Mouse (Mus musculus) kidney, adult 2 months (tissue): ENCODE measurements around the gene Sh3bp4. TPM values are rescaled to one million over a fixed set of nuclear protein-coding genes. Genes with fewer than 3 reads are reported as not detected.
A peak's percentile ranks its signal among the peaks of the same experiment; 100 is the strongest.

Experiments used
- DNase-seq: peaks from one replicate; pipeline ENCODE4 v3.0.0; 2021
- H3K27ac ChIP-seq: fragments of 200-500 bp; 2 replicates; pipeline ENCODE4 v1.5.1; 2012; ENCODE audit warnings: low read depth, low read length, control low read depth, inconsistent platforms; ENCODE audit not compliant: insufficient read depth
- H3K27me3 ChIP-seq: fragments of 200-500 bp; replicated peaks from 2 replicates; pipeline ENCODE4 v1.6.1; 2012; ENCODE audit warnings: mild to moderate bottlenecking, moderate library complexity, low read length, inconsistent platforms; ENCODE audit not compliant: control insufficient read depth, insufficient read depth
- H3K36me3 ChIP-seq: fragments of 200-500 bp; 2 replicates; pipeline ENCODE4 v1.6.1; 2012; ENCODE audit warnings: mild to moderate bottlenecking, moderate library complexity, low read length, inconsistent platforms; ENCODE audit not compliant: control insufficient read depth, insufficient read depth
- H3K4me1 ChIP-seq: fragments of 200-500 bp; 2 replicates; pipeline ENCODE4 v1.6.1; 2011; ENCODE audit warnings: low read length; ENCODE audit not compliant: control insufficient read depth, insufficient read depth
- H3K4me3 ChIP-seq: fragments of 200-500 bp; 2 replicates; pipeline ENCODE4 v1.5.1; 2011; ENCODE audit warnings: mild to moderate bottlenecking, low read depth, low read length, control low read depth; ENCODE audit not compliant: insufficient read depth
- CTCF ChIP-seq: fragments of 200-500 bp; conservative IDR thresholded peaks from 2 replicates; pipeline ENCODE4 v1.5.1; 2011; ENCODE audit warnings: low read depth, mild to moderate bottlenecking, control low read depth, low read length, moderate library complexity, mixed read lengths; ENCODE audit not compliant: insufficient read depth, insufficient read length
- POLR2A ChIP-seq: fragments of 200-500 bp; IDR thresholded peaks from one replicate; pipeline ENCODE4 v1.6.1; 2011; ENCODE audit warnings: low read depth, low read length, control low read depth
- WGBS: fragments of 180-500 bp; shearing (Covaris S2); methylation state at CpG from one replicate; pipeline ENCODE4 v1.1.7; 2018; 5-methylcytosine and 5-hydroxymethylcytosine counted together
- polyA plus RNA-seq: library from polyadenylated mRNA; depleted of rRNA; stranded (reverse); fragments of >200 nt; gene quantifications from 2 replicates; pipeline ENCODE4 v1.2.3, GENCODE M21; 2012

The Sh3bp4 gene
- polyA plus RNA-seq, 1 experiment = 14.8 TPM

- Histone ChIP-seq H3K27ac (no peak overlapping the region), H3K4me3 (no peak overlapping the region), H3K36me3 (no peaks in the 10 kb centered on the region), H3K4me1 (peaks cover 32% of the 10 kb centered on the region), H3K27me3 (no peaks in the 10 kb centered on the region)
- 65% methylated on average over 6 of the region's 6 CpGs for WGBS
- no peak for DNase-seq
- no peak for TF ChIP-seq POLR2A
- TF ChIP-seq CTCF = no peak
Observed at GRCm38 (mm10) chr1:89110767-89111534, 40.7 kb downstream of the Sh3bp4 start.

- Histone ChIP-seq H3K4me1 (peaks cover 30% of the 10 kb centered on the region), H3K27me3 (no peaks in the 10 kb centered on the region), H3K36me3 (no peaks in the 10 kb centered on the region), H3K27ac (peak overlapping the region; percentile 64; the same call in 1 of the 2 replicates), H3K4me3 (no peak overlapping the region)
- TF ChIP-seq CTCF (no peak), POLR2A (no peak)
- DNase-seq = peak; percentile 52
- WGBS = 32% methylated on average over 1 of the region's 1 CpGs
Observed at GRCm38 (mm10) chr1:89112544-89112943, 42.3 kb downstream of the Sh3bp4 start.

- H3K27ac ChIP-seq = peak overlapping the region; percentile 64
- DNase-seq = no peak
- H3K4me1 ChIP-seq = peaks cover 28% of the 10 kb centered on the region
- no peaks in the 10 kb centered on the region for H3K27me3 ChIP-seq
- no peak overlapping the region for H3K4me3 ChIP-seq
- 61% methylated on average over 3 of the region's 3 CpGs for WGBS
- no peaks in the 10 kb centered on the region for H3K36me3 ChIP-seq
- TF ChIP-seq CTCF (no peak), POLR2A (no peak)
Observed at GRCm38 (mm10) chr1:89113731-89114130, 43.5 kb downstream of the Sh3bp4 start.

- TF ChIP-seq POLR2A (no peak), CTCF (no peak)
- no peak for DNase-seq
- Histone ChIP-seq H3K36me3 (no peaks in the 10 kb centered on the region), H3K4me1 (peaks cover 29% of the 10 kb centered on the region), H3K4me3 (no peak overlapping the region), H3K27ac (no peak overlapping the region), H3K27me3 (no peaks in the 10 kb centered on the region)
- WGBS = 75% methylated on average over 5 of the region's 5 CpGs
Observed at GRCm38 (mm10) chr1:89117062-89117461, 46.8 kb downstream of the Sh3bp4 start.

- no peak for DNase-seq
- Histone ChIP-seq H3K4me3 (no peak overlapping the region), H3K27ac (0 out of 2 replicates have a peak overlapping the region, but pooled peaks have one; percentile 5), H3K36me3 (no peaks in the 10 kb centered on the region), H3K27me3 (no peaks in the 10 kb centered on the region), H3K4me1 (peaks cover 22% of the 10 kb centered on the region)
- TF ChIP-seq POLR2A (no peak), CTCF (no peak)
- WGBS = 64% methylated on average over 3 of the region's 3 CpGs
Observed at GRCm38 (mm10) chr1:89118076-89118475, 47.9 kb downstream of the Sh3bp4 start.

- Histone ChIP-seq H3K36me3 (no peaks in the 10 kb centered on the region), H3K27ac (no peak overlapping the region), H3K27me3 (no peaks in the 10 kb centered on the region), H3K4me1 (peaks cover 25% of the 10 kb centered on the region), H3K4me3 (no peak overlapping the region)
- WGBS = 70% methylated on average over 5 of the region's 5 CpGs
- DNase-seq = no peak
- no peak for TF ChIP-seq POLR2A
- TF ChIP-seq CTCF = no peak
Observed at GRCm38 (mm10) chr1:89118836-89119235, 48.6 kb downstream of the Sh3bp4 start.

- H3K27me3 ChIP-seq = no peaks in the 10 kb centered on the region
- WGBS = 31% methylated on average over 4 of the region's 4 CpGs
- H3K27ac ChIP-seq = no peak overlapping the region
- H3K4me1 ChIP-seq = peaks cover 26% of the 10 kb centered on the region
- no peaks in the 10 kb centered on the region for H3K36me3 ChIP-seq
- DNase-seq = no peak
- H3K4me3 ChIP-seq = no peak overlapping the region
- no peak for TF ChIP-seq CTCF
- TF ChIP-seq POLR2A = no peak
Observed at GRCm38 (mm10) chr1:89120290-89120689, 50.1 kb downstream of the Sh3bp4 start.

- H3K4me1 ChIP-seq = peaks cover 26% of the 10 kb centered on the region
- no peaks in the 10 kb centered on the region for H3K36me3 ChIP-seq
- TF ChIP-seq CTCF (no peak), POLR2A (no peak)
- peak; percentile 46 for DNase-seq
- H3K4me3 ChIP-seq = no peak overlapping the region
- H3K27me3 ChIP-seq = no peaks in the 10 kb centered on the region
- no peak overlapping the region for H3K27ac ChIP-seq
- WGBS = 48% methylated on average over 8 of the region's 8 CpGs
Observed at GRCm38 (mm10) chr1:89121466-89121865, 51.3 kb downstream of the Sh3bp4 start.
